Mouse (Mus musculus) MEL (cell line): ENCODE results near the gene Zbtb20. TPM values are rescaled to one million over a fixed set of nuclear protein-coding genes. Genes with fewer than 3 reads are reported as not detected.

Source experiments
- DNase-seq: peaks from one replicate; pipeline ENCODE4 v3.0.0; 2011; ENCODE audit warnings: low read depth, low spot score
- H3K27ac ChIP-seq: 2 replicates; pipeline ENCODE4 v1.5.1; 2012; ENCODE audit warnings: low read depth, mild to moderate bottlenecking, control low read depth, low read length, moderate library complexity; ENCODE audit not compliant: control insufficient read depth
- H3K27me3 ChIP-seq, 2 experiments: fragments of 150-350 bp in 1 of 2; sonication (generic) in 1 of 2; 2 replicates each; pipeline ENCODE4 v1.6.1; 2012; ENCODE audit warnings: low read length in 2 of 2, mild to moderate bottlenecking in 2 of 2, improper control_type of control experiment in 1 of 2, moderate library complexity in 1 of 2; ENCODE audit not compliant: insufficient read depth in 2 of 2, control insufficient read depth in 1 of 2
- H3K36me3 ChIP-seq, 2 experiments: 2 replicates each; pipeline ENCODE4 v1.6.1; 2012 to 2014; ENCODE audit warnings: low read length in 2 of 2, improper control_type of control experiment in 1 of 2, inconsistent platforms in 1 of 2, mild to moderate bottlenecking in 1 of 2; ENCODE audit not compliant: insufficient read depth in 2 of 2, control insufficient read depth in 1 of 2
- H3K4me1 ChIP-seq, 2 experiments: fragments of 150-350 bp in 1 of 2; sonication (generic) in 1 of 2; 2 replicates each; pipeline ENCODE4 v1.6.1; 2012; ENCODE audit warnings: low read length in 2 of 2, improper control_type of control experiment in 1 of 2, mild to moderate bottlenecking in 1 of 2; ENCODE audit not compliant: insufficient read depth in 2 of 2, control insufficient read depth in 1 of 2
- H3K4me3 ChIP-seq, 2 experiments: fragments of 150-350 bp in 1 of 2; sonication (generic) in 1 of 2; 2 replicates each; pipeline ENCODE4 v1.5.1; 2012; ENCODE audit warnings: low read depth in 2 of 2, low read length in 2 of 2, mild to moderate bottlenecking in 2 of 2, moderate library complexity in 2 of 2, control low read depth in 1 of 2, improper control_type of control experiment in 1 of 2; ENCODE audit not compliant: control insufficient read depth in 1 of 2, insufficient read depth in 1 of 2
- H3K79me2 ChIP-seq: 2 replicates; pipeline ENCODE4 v1.6.1; 2012; ENCODE audit warnings: mild to moderate bottlenecking, low read length, moderate library complexity; ENCODE audit not compliant: control insufficient read depth, poor library complexity, insufficient read depth
- H3K9ac ChIP-seq: 2 replicates; pipeline ENCODE4 v1.6.1; 2012; ENCODE audit warnings: low read depth, mild to moderate bottlenecking, control low read depth, low read length, moderate library complexity; ENCODE audit not compliant: control insufficient read depth, poor library complexity, severe bottlenecking
- H3K9me3 ChIP-seq: fragments of 150-350 bp; sonication (generic); replicated peaks from 2 replicates; pipeline ENCODE4 v1.6.1; 2012; ENCODE audit warnings: mild to moderate bottlenecking, low read length, improper control_type of control experiment, moderate library complexity; ENCODE audit not compliant: insufficient read depth
- CHD1 ChIP-seq: IDR thresholded peaks from 2 replicates; pipeline ENCODE4 v1.6.1; 2012; ENCODE audit warnings: low read depth, mild to moderate bottlenecking, inconsistent platforms, low read length, improper control_type of control experiment
- CHD2 ChIP-seq: IDR thresholded peaks from 2 replicates; pipeline ENCODE4 v1.6.1; 2011; ENCODE audit warnings: low read length, improper control_type of control experiment
- CTCF ChIP-seq, 3 experiments: IDR thresholded peaks in 2 of 3; conservative IDR thresholded peaks in 1 of 3; 2 replicates each; pipeline ENCODE4 v1.5.1; 2011 to 2012; ENCODE audit warnings: low read length in 3 of 3, low read depth in 2 of 3, mild to moderate bottlenecking in 2 of 3, improper control_type of control experiment in 1 of 3, inconsistent platforms in 1 of 3, mixed read lengths in 1 of 3, moderate library complexity in 1 of 3; ENCODE audit not compliant: control insufficient read depth in 1 of 3, insufficient read depth in 1 of 3, poor library complexity in 1 of 3, severe bottlenecking in 1 of 3
- E2F4 ChIP-seq: IDR thresholded peaks from 2 replicates; pipeline ENCODE4 v1.6.1; 2011; ENCODE audit warnings: low read depth, low read length, improper control_type of control experiment, borderline replicate concordance
- ELF1 ChIP-seq: IDR thresholded peaks from 2 replicates; pipeline ENCODE4 v1.6.1; 2014; ENCODE audit warnings: low read depth, mild to moderate bottlenecking, inconsistent platforms, low read length, improper control_type of control experiment, moderate library complexity
- EP300 ChIP-seq, 2 experiments: IDR thresholded peaks; 2 replicates each; pipeline ENCODE4 v1.6.1; 2011; ENCODE audit warnings: improper control_type of control experiment in 2 of 2, low read length in 2 of 2, low read depth in 1 of 2, mild to moderate bottlenecking in 1 of 2
- ETS1 ChIP-seq: IDR thresholded peaks from 2 replicates; pipeline ENCODE4 v1.6.1; 2012; ENCODE audit warnings: low read depth, mild to moderate bottlenecking, inconsistent platforms, low read length, improper control_type of control experiment, moderate library complexity
- JUND ChIP-seq: IDR thresholded peaks from 2 replicates; pipeline ENCODE4 v1.6.1; 2011; ENCODE audit warnings: low read depth, mild to moderate bottlenecking, improper control_type of control experiment, low read length
- MAX ChIP-seq: IDR thresholded peaks from 2 replicates; pipeline ENCODE4 v1.6.1; 2011; ENCODE audit warnings: low read length, improper control_type of control experiment
- MAZ ChIP-seq: IDR thresholded peaks from 2 replicates; pipeline ENCODE4 v1.6.1; 2012; ENCODE audit warnings: low read depth, mild to moderate bottlenecking, inconsistent platforms, low read length, improper control_type of control experiment
- MEF2A ChIP-seq: IDR thresholded peaks from 2 replicates; pipeline ENCODE4 v1.6.1; 2014; ENCODE audit warnings: low read depth, mild to moderate bottlenecking, inconsistent platforms, low read length, improper control_type of control experiment; ENCODE audit not compliant: poor library complexity, insufficient replicate concordance, severe bottlenecking; ENCODE audit errors: extremely low read depth
- POLR2AphosphoS2 ChIP-seq: IDR thresholded peaks from 2 replicates; pipeline ENCODE4 v1.6.1; 2011; ENCODE audit warnings: low read length, improper control_type of control experiment
- RAD21 ChIP-seq: IDR thresholded peaks from 2 replicates; pipeline ENCODE4 v1.6.1; 2011; ENCODE audit warnings: mild to moderate bottlenecking, low read depth, low read length, improper control_type of control experiment
- RCOR1 ChIP-seq: IDR thresholded peaks from 2 replicates; pipeline ENCODE4 v1.6.1; 2012; ENCODE audit warnings: low read depth, mild to moderate bottlenecking, inconsistent platforms, low read length, improper control_type of control experiment
- SIN3A ChIP-seq: IDR thresholded peaks from 2 replicates; pipeline ENCODE4 v1.6.1; 2012; ENCODE audit warnings: low read length, improper control_type of control experiment, inconsistent platforms
- SMC3 ChIP-seq: IDR thresholded peaks from 2 replicates; pipeline ENCODE4 v1.6.1; 2011; ENCODE audit warnings: low read depth, low read length, improper control_type of control experiment
- TAL1 ChIP-seq: IDR thresholded peaks from 2 replicates; pipeline ENCODE4 v1.6.1; 2012; ENCODE audit warnings: mild to moderate bottlenecking, inconsistent platforms, low read length, moderate library complexity, mixed read lengths
- TBP ChIP-seq: IDR thresholded peaks from 2 replicates; pipeline ENCODE4 v1.8.0; 2011; ENCODE audit warnings: low read depth, low read length, improper control_type of control experiment
- UBTF ChIP-seq: IDR thresholded peaks from 2 replicates; pipeline ENCODE4 v1.6.1; 2012; ENCODE audit warnings: low read depth, mild to moderate bottlenecking, inconsistent platforms, low read length, improper control_type of control experiment, moderate library complexity, borderline replicate concordance; ENCODE audit not compliant: insufficient read depth
- USF1 ChIP-seq: IDR thresholded peaks from 2 replicates; pipeline ENCODE4 v1.6.1; 2014; ENCODE audit warnings: low read depth, mild to moderate bottlenecking, inconsistent platforms, low read length, improper control_type of control experiment, moderate library complexity
- ZNF384 ChIP-seq: IDR thresholded peaks from 2 replicates; pipeline ENCODE4 v1.6.1; 2012; ENCODE audit warnings: low read depth, mild to moderate bottlenecking, inconsistent platforms, low read length, improper control_type of control experiment
- polyA plus RNA-seq, 2 experiments: library from polyadenylated mRNA; stranded (reverse) in 1 of 2; unstranded in 1 of 2; fragments of >175 nt in 1 of 2; fragments of >200 nt in 1 of 2; gene quantifications; 2 replicates each; pipeline versions ENCODE4 v1.2.1 to v1.2.4; 2012; ENCODE audit warnings: low replicate concordance in 2 of 2, low read depth in 1 of 2; ENCODE audit not compliant: insufficient read length in 2 of 2, insufficient read depth in 1 of 2, missing spikeins in 1 of 2
- total RNA-seq: library from RNA; depleted of rRNA; stranded (reverse); fragments of 300-350 nt; gene quantifications from 2 replicates; pipeline ENCODE4 v1.2.3, GENCODE M21; 2012

Zbtb20 gene
- total and polyA plus RNA-seq, 3 experiments: 0.17 to 0.27 TPM; not detected in 1

DNA sequence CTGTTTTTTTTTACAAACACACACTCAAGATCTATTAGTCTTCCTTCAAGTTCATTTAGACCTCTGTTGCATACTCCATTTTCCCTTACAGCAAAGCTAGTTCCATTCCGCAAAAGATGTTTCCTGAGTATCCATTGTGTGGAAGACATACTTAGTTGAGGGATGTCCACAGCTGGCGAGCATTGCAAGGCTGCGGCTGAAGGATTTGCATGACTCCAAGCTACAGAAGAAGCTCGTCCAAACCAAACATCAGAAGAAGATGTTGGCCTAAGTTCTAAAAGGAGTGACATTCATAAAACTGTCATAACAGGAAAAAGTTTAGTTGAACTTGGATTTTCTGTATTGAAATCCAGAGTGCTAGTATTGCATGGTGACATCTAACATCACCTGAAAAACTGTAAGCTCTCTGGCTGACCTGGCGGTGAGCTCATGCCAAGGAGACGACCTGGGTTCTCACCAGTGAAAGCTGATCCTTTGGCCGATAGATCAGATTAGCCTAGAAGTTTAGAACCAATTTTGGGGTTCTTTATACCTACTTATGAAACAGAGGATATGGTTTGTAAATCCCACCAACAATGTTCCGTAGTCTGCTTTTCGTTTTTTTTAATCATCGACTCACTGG lies 665.0 kb downstream of the Zbtb20 start:
- H3K36me3 ChIP-seq: no peaks in the 10 kb centered on the region
- DNase-seq: no peak
- H3K4me3 ChIP-seq: no peak overlapping the region
- TF ChIP-seq JUND: no peak
- no peak for TF ChIP-seq USF1
- no peak for TF ChIP-seq TBP
- no peak for TF ChIP-seq POLR2AphosphoS2
- H3K9ac ChIP-seq: no peak overlapping the region
- no peaks in the 10 kb centered on the region for H3K4me1 ChIP-seq
- no peak overlapping the region for H3K27ac ChIP-seq
- H3K79me2 ChIP-seq: no peaks in the 10 kb centered on the region
- H3K27me3 ChIP-seq: peaks cover 7 to 8% of the 10 kb centered on the region in 2 experiments
- H3K9me3 ChIP-seq: no peaks in the 10 kb centered on the region

DNA sequence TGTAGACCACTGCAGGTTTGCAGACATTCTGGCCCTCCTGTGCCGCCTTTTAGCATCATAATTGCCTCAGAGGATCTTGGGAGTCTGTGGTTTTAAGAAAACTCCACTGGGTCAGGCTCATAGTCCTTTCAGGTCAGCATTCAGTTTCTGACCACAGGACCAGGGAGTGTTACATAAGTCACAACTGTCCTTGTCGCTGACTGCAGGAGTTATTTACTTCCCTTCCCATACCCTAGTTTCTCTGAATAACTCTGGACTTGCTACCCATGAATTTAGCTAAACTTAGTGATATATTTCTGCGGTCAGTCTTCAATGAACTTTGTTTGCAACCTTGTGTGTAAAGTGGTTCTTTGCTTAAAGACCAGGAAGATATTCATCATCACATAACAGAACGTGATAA lies 669.6 kb downstream of the Zbtb20 start:
- no peak overlapping the region for H3K27ac ChIP-seq
- TF ChIP-seq SMC3: no peak
- no peak for TF ChIP-seq E2F4
- no peak for TF ChIP-seq UBTF
- TF ChIP-seq ETS1: no peak
- no peak for TF ChIP-seq CHD1
- no peak for TF ChIP-seq MAX
- no peak for TF ChIP-seq MEF2A
- TF ChIP-seq EP300 (IDR thresholded peaks at IDR 0.05; ENCODE audit: low read depth in 1 of 2, low read length in 2 of 2): no peak
- TF ChIP-seq SIN3A: no peak
- no peak for TF ChIP-seq USF1
- no peak for TF ChIP-seq ELF1
- no peak for TF ChIP-seq POLR2AphosphoS2
- no peak for TF ChIP-seq CTCF (IDR thresholded peaks at IDR 0.05 in 2 of 3, conservative IDR thresholded peaks at IDR 0.05 in 1 of 3; ENCODE audit: control insufficient read depth in 1 of 3, insufficient read depth in 1 of 3, low read depth in 2 of 3, low read length in 3 of 3, poor library complexity in 1 of 3, severe bottlenecking in 1 of 3)
- no peak for TF ChIP-seq MAZ
- TF ChIP-seq RCOR1: no peak
- TF ChIP-seq TAL1: no peak
- no peak for TF ChIP-seq RAD21
- no peak for TF ChIP-seq ZNF384
- no peak for TF ChIP-seq CHD2
- TF ChIP-seq, all 39 proteins: peak for 0
- H3K27me3 ChIP-seq: peaks cover 16 to 18% of the 10 kb centered on the region in 2 experiments
- no peak for DNase-seq
- H3K9me3 ChIP-seq: no peaks in the 10 kb centered on the region
- no peaks in the 10 kb centered on the region for H3K4me1 ChIP-seq
- H3K4me3 ChIP-seq: no peak overlapping the region
- H3K9ac ChIP-seq: no peak overlapping the region
- no peaks in the 10 kb centered on the region for H3K79me2 ChIP-seq
- H3K36me3 ChIP-seq: no peaks in the 10 kb centered on the region
